Comparison of ENCODE assay signal across 24 mouse cellular contexts in the genomic region with DNA sequence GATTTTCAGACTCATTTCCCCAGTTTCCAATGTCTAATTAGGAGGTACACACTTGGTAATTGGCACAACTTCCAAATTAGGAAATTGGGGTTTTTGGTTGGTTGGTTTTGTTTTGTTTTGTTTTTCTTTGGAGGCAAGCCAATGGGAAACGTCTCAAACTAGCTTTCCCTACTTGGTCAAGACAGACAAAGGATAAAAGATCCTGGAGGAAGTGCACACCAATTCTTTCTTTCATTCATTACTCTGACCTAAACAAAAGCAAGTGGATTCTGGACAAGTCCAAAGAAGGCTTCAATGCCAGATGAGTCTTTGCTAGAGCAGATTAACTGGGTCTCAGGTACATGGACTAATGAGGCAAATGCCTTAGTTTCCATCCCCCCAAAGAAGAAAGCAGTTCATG. TPM values are rescaled to one million over a fixed set of nuclear protein-coding genes. Genes with fewer than 3 reads are reported as not detected.
"Had no signal": no experiment of that assay in that cellular context is flagged by ENCODE, and none has a peak within 500 bp of the region (broad histone marks: within the 10 kb centered on the region; RNA-seq: fewer than 3 reads in every experiment).

No protein-coding gene starts in this region.

- DNase-seq: lung, adult 2 months; lung, postnatal 14 days; lung, postnatal 36 days; right cerebral cortex, postnatal 14 days; thymus, adult 2 months; thymus, postnatal 25 days; thymus, postnatal 4 days had no signal

- H3K9me3 ChIP-seq: lung, embryonic 15.5 days; megakaryocyte, embryonic 14.5 days; midbrain, embryonic 13.5 days; midbrain, embryonic 15.5 days; neural tube, embryonic 12.5 days; stomach, embryonic 15.5 days had no signal

- H3K4me2 ChIP-seq: lung, embryonic 15.5 days; midbrain, embryonic 11.5 days; midbrain, embryonic 13.5 days; midbrain, embryonic 15.5 days; neural tube, embryonic 12.5 days; stomach, embryonic 15.5 days had no signal

- H3K27ac ChIP-seq: lung, embryonic 15.5 days; macrophage; midbrain, embryonic 13.5 days; midbrain, embryonic 15.5 days; neural tube, embryonic 12.5 days; stomach, embryonic 15.5 days; stomach, postnatal 0 days had no signal

- H3K27me3 ChIP-seq: lung, embryonic 15.5 days; megakaryocyte, embryonic 14.5 days; midbrain, embryonic 13.5 days; midbrain, embryonic 15.5 days; neural tube, embryonic 12.5 days; stomach, embryonic 15.5 days had no signal

- ATAC-seq: lung, postnatal 0 days; midbrain, embryonic 13.5 days; midbrain, embryonic 15.5 days had no signal

- H3K4me1 ChIP-seq: lung, embryonic 15.5 days; megakaryocyte, embryonic 14.5 days; midbrain, embryonic 13.5 days; midbrain, embryonic 15.5 days; neural tube, embryonic 12.5 days; stomach, embryonic 15.5 days had no signal

- H3K4me3 ChIP-seq: lung, embryonic 15.5 days; megakaryocyte, embryonic 14.5 days; midbrain, embryonic 13.5 days; midbrain, embryonic 15.5 days; neural tube, embryonic 12.5 days; stomach, embryonic 15.5 days had no signal

- H3K9ac ChIP-seq: lung, embryonic 15.5 days; midbrain, embryonic 13.5 days; midbrain, embryonic 15.5 days; neural tube, embryonic 12.5 days; stomach, embryonic 15.5 days had no signal

RNA-seq across cellular contexts. Expression of gene B4galnt3, which starts 49.6 kb away (rescaled TPM):
- total RNA-seq: monocyte, adult 5-6 weeks; neutrophil, adult 5-6 weeks had no signal
- polyA plus RNA-seq: lung, postnatal 0 days; macrophage had no signal

RNA-seq across cellular contexts. Expression of gene D330020A13Rik, which starts 49.8 kb away (rescaled TPM):
- total RNA-seq: megakaryocyte progenitor cell, adult 5-6 weeks; midbrain, postnatal 0 days; monocyte, adult 5-6 weeks; neutrophil, adult 5-6 weeks had no signal
- polyA plus RNA-seq: lung, adult 2 months; lung, postnatal 0 days; macrophage; midbrain, embryonic 11.5 days; midbrain, embryonic 13.5 days; midbrain, embryonic 15.5 days; neural tube, embryonic 14.5 days; spleen, adult 2 months; thymus, adult 2 months; urinary bladder, adult 2 months had no signal
